Mouse (Mus musculus): ENCODE measurements around the gene Map3k9. TPM values are rescaled to one million over a fixed set of nuclear protein-coding genes. Genes with fewer than 3 reads are reported as not detected.

Map3k9 gene
- 3.0 and 4.3 TPM in 2 replicates for polyA plus RNA-seq (2012; rRNA removed; ENCODE audit: low replicate concordance)

DNA sequence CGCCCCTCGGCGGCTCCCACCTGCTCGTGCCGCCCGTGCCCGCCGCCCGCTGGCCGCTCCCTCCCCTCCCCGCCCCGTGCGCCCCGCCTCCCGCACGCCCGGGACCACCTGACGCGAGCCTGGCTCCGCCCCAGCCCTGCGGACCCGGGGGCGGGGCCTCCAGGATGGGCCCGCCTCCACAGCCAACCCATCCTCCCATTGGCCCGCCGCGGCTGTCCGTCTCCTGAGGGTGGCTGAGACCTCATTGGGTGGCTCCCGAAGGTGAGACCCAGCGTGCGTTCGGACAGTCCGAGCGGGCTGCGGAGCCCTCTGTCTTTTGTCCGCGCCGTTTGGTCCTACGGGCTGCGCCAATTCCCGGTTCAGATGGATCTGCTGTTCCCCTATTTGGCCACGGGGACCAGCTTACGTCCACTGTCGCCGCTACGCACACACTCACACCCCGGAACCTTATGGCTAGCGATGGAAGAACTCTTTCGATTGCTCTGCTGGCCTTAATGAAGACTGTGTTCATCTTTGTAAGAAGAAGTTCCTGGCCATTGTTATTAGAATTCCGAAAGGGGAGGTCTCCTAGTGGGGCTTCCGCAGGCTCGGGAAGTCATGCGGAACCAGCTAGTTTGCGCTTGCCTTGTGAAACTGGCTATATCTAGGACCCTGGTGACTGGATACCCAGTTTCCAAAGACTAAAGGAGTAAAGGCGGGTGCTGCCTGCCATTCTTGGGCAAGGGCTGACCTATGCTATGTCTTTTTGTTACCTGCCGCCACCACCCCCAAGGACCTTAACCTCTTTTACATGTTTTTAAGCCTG lies at the start of gene Map3k9:
Gene Map3k9 (minus strand): TSS at position 71 of the 805 bp plus-strand sequence.

Other genes with a start within 250 kb of the Map3k9 start
- 10.2 and 15.6 TPM in 2 replicates for gene Gm20498, start 248.3 kb downstream of the Map3k9 start, polyA plus RNA-seq (2012; rRNA removed; ENCODE audit: low replicate concordance)
- 29.4 and 30.6 TPM in 2 replicates for gene Synj2bp, start 248.3 kb downstream of the Map3k9 start, polyA plus RNA-seq (2012; rRNA removed; ENCODE audit: low replicate concordance)
- not detected in 2 replicates for gene Adam21, start 212.7 kb downstream of the Map3k9 start, polyA plus RNA-seq (2012; rRNA removed; ENCODE audit: low replicate concordance)
- gene Med6, start 186.2 kb downstream of the Map3k9 start, polyA plus RNA-seq (2012; rRNA removed; ENCODE audit: low replicate concordance) = 0.76 and 1.2 TPM in 2 replicates
- 0.50 and 0.55 TPM in 2 replicates for gene Ttc9, start 149.9 kb downstream of the Map3k9 start, polyA plus RNA-seq (2012; rRNA removed; ENCODE audit: low replicate concordance)
- 21.4 and 34.3 TPM in 2 replicates for gene Pcnx, start 78.8 kb upstream of the Map3k9 start, polyA plus RNA-seq (2012; rRNA removed; ENCODE audit: low replicate concordance)

Data from duodenum, adult 2 months (tissue).